Mouse (Mus musculus) testis, postnatal 14 days (tissue): ENCODE results near the gene Spast.
"Not testable (repeated sequence)": the region's sequence is repeated elsewhere in the genome, so short reads cannot be mapped to it uniquely, and the experiment has no call there.

Experiments used
- DNase-seq: peaks from one replicate; pipeline ENCODE4 v3.0.0; 2021; ENCODE audit warnings: low spot score

The Spast gene

DNA sequence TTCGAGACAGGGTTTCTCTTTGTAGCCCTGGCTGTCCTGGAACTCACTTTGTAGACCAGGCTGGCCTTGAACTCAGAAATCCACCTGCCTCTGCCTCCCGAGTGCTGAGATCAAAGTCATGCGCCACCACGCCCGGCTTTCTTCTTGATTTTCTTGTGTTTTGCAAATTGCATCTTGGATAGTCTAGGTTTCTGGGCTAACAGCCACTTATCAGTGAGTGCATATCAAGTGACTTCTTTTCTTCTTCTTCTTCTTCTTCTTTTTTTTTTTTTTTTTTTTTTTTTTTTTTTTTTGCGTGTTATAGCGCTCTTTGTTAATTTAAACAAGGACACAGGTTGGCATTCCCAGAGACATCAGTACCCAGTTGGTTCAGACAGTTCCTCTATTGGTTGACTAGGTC lies 11.6 kb upstream of the Spast start:
- not testable (repeated sequence) for DNase-seq

DNA sequence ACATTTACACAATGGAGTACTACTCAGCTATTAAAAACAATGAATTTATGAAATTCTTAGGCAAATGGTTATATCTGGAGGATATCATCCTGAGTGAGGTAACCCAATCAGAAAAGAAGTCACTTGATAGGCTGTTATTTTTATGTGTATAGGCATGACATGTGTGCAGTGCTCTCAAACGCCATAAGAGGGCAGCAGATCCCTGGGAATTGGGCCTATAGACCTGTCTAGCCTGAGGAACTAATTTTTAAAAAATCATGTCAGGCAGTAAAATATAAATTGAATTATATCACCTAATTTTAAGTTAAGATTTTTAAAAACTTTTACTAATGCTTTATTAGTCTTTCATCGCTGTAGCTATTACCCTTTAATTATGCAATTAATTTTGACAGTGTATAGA lies 10.6 kb upstream of the Spast start:
- DNase-seq, result peak; percentile 28

DNA sequence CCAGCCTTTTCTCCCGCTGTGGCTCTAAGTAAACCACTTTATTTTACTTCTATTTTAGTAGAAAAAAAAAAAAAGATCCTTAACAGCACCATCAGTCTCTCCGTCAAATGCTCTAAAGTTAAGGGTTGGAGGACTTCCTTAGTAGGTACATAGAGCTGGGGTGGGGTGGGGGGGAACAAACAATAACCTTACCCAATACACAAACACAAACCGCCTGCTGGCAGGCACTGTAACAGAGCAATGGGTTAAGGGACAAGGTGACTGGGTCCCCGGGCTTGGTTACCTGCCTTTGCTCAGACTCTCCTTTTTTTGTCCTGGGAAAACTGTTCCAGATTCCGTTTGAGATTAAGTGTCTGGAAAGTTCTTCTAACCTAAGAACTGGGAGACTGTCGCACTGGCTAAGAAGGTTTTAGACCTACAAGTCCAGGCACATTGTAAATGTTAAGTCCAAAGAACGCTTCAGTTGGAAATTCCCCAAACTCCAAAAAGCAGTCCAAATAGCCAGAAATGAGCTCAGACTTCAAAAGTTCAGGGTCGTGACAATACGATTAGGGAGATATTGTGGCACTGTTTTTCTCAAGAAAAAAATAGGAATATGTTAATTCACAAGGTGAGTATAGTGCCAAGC lies 7.6 kb upstream of the Spast start:
- DNase-seq, result no peak

DNA sequence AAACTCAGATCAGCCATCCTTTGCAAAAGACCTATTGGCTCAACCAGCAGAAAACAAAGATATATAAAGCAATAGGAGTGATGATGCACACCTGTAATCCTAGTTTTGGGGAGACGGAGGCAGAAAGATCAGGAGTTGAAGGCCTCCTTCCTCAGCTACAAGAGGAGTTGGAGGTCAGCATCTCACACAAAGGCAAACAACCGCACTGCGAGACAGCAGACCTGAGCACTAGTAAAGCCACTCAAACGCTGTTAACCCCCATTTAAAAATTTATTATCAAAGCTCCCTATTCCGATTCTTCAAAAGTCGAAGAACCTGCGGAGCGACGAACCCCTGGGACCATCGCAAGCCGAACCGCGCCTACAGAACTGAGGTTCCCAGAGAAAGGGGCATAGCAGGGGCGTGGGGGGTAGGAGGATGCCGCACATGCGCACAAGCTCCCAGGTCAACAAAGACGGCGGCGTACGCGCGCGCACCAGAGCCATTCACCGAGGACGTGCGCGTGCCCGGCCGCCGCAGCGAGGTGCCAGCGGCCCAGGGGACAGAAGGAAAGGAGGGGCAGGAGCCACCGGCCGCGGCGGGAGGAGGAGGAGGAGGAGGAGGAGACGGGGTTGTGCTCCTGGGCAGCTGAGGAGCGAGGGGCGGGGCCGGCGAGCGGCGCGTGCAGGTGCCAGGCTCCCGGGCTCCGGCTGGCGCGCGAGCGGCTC lies 409 bp upstream of the Spast start:
- peak; percentile 94 for DNase-seq

DNA sequence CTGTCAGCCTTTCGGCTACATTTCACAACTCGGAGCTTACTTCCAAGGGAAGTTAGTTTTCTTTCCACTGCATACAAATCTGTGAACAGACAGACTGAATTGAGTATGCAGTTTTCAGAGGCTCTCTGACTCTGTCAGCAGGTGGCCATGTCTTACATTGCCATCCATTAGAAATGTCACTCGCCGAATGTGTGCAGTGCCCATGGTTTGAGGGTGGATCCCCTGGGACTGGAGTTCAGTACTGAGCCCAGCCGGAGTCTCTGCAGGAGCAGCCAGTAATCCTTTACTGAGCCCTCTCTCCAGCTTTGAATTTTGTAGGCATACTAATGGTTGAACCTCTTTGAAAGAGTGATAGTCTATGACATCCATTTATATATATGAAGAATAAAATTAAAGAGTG lies 2.4 kb downstream of the Spast start:
- DNase-seq, result no peak

DNA sequence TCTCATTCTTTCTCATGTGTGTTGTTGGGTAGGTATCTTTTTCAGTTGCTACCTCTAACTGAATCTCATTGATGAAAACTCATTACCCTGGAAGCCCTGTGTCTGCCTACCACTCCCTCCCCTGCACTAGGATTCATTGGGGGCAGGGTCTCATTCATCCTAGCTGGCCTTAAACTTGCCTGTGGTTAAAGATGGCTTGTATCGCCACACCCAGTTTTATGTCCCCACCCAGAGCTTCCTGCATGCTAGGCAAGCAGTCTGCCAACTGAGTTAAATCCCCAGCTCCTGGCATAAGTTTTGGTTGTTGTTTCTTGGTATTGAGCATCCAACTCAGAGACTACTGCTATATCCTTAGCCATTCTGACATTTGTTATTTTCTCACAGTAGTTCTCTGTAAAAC lies 24.8 kb downstream of the Spast start:
- DNase-seq, result no peak

DNA sequence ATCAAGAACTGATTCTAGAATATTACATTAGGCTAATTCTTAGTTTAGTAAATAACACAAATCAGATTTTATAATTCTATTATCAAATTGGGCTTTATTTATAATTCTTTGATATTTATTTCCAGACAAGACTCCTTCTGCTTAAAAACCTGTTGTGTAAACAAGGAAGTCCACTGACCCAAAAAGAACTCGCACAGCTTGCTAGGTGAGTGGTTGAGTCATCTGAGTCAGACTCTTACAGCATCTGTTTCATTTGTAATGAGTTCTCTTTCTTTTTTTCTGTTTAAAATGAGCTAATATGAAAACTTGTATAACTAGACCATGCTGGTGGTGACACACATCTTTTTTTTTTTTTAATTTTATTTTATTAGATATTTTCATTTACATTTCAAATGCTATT lies 38.1 kb downstream of the Spast start:
- DNase-seq, result no peak

DNA sequence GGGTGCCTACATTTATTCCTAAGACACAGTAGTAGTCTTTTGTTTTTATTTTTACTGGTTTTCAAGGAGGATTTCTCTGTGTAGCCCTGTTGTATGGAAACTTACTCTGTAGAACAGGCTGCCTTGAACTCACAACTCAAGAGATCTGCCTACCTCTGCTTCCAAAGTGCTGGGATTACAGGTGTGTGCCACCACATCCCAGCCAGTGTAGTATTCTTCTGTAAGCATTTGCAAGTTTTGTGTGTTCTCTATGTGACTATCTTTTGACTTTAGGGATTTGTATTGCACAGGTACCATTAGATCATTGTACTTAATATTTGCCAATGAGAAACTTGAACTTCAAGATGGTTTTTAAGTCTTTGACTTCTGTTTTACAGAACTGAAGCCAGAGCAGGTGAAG lies 47.9 kb downstream of the Spast start:
- DNase-seq, result no peak

DNA sequence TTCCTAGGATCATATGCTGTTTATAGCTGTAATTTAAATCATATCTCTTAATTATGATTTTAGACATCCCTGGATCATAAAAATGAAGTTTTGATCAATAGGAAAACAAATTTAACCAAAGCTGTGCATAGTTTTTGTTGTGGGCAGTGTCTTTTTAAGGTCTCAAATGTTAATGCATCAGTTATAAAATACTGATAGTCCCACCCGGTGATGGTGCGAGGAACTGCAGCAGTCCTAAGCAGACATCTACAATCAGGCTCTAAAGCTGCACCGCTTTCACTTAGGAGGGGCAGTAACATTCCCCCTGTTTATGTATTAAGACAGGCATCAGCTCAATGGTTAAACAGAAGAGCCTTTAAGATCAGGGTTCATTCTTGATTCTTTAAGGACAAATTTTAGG lies 51.1 kb downstream of the Spast start:
- DNase-seq, result no peak

DNA sequence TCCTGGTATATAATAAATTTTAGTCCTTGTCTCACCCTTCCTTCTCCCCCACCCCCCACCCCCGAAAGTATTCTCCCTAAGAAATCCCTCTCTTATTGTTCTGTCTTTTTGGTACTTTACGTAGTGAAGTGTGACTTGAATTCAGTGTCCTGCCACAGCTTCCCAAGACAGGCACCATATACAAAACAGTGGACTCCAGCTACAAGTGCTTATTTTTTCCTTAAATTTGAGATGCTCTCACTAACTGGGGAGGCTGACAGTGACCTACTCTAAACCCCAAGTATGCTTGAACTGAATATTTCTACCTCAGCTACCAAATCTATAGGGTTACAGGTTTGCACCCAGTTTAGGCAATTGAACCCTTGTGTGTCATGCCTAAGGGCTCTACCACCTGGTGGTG lies 55.6 kb downstream of the Spast start:
- DNase-seq, result no peak

DNA sequence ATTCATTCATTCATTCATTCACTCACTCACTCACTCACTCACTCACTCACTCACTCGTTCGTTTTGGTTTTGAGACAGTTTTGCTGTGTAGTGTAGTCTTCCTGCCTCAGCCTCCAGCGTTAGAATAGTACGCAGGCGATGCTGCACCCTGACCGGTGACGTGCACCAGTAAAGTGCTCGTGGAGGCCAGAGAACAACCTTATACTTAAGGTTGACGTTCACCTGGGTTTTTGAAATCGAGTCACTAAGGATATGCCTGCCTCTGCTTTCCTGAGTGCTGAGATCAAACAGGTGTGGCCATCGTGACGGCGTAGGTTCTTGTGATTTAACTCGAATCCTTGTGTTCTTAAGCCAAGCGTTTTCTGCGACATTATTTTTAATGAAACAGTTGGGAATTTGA lies 56.1 kb downstream of the Spast start:
- no peak for DNase-seq

DNA sequence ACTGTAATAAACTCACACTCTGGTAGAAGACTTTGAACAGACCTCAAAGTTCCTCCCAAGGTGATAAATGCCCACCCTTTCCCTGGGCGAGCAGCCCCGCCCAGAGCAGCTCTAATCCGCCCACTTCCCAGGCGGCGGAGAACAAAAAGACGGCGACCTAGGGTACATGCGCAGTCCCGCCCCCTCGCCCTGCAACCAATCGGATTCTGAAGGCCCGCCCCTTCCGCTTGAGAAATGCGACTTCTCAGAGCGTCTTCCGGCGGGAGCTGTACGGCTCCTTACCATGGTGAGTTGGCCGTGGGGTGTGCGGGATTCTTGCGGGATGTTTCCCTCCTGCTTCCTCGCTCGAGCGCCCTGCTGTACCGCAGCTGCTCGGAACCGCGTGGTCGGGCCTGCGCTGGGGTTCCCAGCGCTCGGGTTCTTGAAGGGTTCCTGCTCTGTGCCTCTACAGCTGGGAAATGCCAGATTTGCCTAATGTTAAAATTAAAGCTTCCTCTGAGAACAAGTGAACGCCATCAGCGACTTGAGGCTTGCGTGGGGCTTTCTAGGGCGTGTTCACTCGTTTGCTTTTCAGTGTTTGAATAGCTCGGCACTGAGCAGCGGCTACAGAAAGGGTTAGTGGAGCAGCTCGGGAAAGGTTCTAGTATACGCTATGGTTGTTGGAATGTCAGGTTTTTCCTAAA lies 56.7 kb downstream of the Spast start, which contains the start of gene Slc30a6:
Slc30a6 (plus strand) TSS at position 226 of the 683 bp plus-strand sequence.
- peak; percentile 96 for DNase-seq

DNA sequence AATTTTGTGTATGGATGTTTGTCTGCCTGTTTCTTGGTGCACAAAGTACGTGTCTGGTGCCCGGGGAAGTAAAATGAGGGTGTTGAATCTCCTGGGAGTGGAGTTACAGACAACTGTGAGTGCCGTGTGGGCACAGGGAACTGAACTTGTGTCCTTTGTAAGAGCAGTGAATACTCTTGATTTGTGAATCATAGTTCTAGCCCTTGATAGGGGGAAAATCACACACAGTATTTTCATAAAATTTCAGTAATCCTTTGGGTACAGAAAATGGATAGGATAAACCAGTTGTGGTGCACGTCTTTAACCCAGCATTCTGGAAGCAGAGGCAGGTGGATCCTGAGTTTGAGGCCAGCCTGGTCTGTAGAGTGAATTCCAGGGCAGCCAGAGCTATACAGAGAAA lies 58.0 kb downstream of the Spast start:
- DNase-seq, result no peak

DNA sequence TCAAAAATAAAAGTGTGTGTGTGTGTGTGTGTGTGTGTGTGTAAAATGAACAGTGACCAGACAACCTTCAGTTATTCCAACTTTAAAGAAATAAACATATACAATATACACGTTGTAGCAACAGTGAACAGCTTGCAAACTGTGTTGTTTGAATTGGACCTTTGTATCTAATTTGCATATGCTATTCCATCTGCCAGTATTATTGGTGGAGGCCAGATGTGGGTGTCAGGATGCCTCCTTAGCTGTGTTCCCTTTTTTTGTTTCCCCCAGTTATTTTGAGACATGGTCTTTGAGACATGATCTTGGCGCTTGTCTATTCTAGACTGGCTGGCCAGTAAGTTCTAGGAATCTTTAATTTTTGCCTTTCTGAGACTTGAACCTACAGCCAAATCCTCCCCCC lies 58.4 kb downstream of the Spast start:
- DNase-seq, result no peak

DNA sequence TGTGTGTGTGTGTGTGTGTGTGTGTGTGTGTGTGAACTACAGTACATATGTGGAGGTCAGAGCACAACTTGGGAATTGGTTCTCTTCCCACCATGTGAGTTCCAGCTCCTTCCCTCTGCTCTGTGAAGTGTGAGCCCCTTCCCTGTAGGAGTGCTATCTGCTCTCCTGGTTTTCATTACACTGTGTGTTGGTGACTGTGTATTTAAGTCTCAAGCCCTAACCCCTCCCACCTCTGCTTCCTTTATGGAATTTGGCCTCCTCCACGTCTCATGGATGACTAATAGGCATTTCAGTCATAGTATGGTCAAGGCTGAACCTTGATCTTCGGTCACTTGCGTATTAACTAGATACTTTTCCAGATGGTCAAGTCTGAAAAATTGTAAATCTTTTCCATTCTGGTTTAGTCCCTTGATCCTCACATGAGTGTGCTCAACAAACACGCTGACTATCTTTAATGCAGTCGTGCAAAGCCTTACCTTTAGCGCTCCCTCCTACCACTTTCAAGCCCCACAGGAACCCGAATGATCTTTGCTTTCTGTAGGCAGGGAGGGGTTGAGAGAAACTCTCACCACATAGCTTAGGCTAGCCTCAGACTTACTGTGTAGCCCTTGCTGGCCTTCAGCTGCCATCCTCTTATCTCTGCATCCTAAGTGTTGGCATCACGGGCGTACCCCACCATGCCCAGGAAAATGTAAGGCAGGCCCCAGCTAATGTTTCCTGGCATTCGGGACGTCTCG lies 63.9 kb downstream of the Spast start:
- no peak for DNase-seq

DNA sequence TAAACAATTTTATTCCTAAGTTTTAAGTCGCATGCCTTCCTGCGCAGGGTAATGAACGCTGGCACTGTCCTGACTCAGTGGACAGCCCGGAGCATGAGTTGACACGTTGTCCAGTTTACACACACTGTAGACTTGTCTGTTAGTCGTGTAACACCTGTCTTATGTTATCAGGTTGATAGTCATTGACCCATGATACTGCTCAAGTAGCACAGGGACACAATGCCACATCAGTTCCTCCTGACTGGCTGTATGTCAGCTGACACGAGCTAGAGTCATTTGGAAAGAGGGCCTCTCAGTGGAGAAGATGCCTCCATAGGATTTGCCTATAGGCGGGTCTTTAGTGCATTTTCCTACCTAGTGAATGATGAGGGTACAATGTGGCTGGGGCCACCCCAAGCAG lies 67.7 kb downstream of the Spast start:
- DNase-seq, result no peak

DNA sequence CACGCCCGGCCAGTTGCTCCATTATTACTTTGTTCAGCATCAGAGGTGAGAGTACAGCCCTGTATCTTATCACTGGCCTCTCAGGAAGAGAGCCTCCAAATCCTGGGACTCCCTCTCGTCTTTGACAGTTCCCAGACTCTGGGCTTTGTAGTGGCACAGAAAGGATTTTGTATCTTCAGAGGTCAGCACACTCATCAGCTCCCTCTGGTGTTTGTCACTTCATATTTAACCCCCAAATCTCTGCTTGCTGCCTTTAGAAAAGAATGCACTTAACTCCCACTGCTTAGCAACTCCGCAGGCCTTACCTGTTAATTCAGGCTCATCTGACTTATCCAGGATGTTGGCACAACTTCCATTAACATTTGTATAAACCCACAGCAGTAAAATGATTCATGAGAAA lies 70.9 kb downstream of the Spast start:
- DNase-seq, result no peak

DNA sequence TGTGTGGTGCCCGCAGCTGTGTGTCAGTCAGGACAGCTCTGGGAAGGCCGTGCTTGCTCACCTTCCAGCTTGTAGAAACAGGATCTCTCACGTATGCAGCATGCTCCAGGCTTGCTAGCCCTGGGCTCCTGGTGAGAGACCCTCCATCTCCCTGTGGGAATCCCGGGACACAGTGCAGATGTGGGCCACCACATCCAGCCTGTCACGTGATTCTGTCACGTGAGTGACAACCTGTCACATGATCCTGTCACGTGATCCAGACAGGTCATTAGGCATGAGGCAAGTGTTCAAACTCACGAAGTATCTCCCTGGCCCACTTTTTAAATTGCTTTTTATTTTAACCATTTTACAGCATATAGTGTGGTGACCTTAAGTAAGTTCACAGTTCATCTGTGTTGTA lies 74.5 kb downstream of the Spast start:
- DNase-seq, result no peak

DNA sequence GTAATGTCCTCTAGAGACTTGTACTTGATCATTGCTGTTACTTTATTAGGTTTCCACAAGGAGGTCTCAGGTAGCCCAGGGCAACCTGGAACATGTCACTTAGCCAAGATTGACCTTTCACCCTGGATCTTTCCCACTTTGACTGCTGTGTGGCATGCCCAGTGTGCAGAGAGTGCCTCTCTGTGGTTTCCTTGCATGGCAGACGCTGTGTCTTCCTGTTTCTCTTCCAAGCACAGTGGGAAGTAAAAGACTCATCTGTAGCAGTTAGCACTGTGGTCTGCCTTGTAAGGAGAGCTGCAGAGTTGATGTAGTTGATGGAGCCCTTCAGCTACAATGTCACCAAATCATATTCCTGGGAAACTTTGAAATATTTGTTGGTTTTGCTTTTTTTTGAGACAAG lies 75.9 kb downstream of the Spast start:
- no peak for DNase-seq

DNA sequence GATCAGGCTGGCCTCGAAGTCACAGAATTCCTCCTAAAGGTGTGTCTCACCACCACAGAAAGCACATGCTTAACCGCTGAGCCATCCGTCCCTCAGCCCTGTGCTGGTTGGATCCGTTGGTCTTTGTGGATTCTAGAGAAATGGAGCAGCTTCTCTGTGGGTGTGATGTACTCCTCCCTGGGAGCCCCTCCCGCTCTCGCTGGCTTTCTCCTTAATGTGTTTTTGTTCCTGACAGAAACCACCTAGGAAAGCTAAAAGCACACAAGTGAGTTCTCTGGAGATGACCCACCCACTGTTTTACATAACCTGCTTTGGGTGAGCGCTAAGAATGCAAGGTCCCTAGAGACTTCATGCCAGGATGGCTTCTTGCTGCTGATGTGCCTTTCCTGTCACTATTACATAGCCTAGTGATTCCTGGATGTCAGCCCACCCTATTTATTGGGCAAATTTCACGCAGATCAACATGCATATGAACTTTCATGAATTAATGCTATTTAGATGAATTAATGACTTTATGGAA lies 78.1 kb downstream of the Spast start:
- no peak for DNase-seq

DNA sequence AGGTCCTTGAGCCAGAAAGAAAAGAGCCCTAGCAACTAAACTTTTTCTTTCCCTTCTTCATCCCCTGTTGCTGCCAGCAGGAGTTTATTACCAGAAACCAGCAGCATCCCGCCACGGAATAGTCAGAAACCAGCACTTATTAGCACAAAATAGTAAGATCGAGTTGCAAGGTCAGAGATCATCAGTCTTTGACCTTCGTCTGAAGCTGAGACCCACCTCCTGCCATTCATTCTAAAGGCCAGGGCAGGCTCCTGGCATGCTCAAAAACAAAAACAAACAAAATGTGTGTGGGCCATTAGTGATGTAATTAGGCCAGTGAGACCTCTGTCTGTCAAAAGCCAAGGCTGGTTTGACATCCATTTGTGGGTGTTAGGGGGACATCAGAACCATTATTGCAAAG lies 79.4 kb downstream of the Spast start:
- no peak for DNase-seq

DNA sequence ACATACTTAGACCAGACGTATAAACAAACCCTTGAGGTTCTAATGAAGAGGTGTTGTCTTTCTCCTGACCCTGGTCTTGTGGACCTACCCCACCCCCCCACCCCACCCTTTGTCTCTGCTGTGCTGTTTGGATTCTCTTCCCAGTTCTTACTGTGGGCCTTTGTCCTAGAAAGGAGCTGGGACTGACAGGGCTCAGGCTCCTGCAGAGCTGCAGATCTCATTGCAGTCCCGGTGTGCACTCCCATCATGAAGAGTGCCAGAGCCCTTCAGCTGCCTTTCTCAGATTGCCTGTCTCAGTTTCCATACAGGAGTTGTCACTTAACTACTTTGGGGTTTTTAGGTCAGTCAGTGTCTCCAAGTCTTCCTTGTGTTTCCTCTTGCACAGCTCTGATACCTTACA lies 81.9 kb downstream of the Spast start:
- DNase-seq, result no peak
